Mouse (Mus musculus) WW6 (cell line): ENCODE data around the gene Ptprm.

Experiments used
- DNase-seq: peaks from one replicate; pipeline ENCODE4 v3.0.0-alpha.2; 2013; ENCODE audit warnings: low read depth, low spot score

Ptprm gene

GRCm38 (mm10) chr17:66991815-66992214 lies 362.4 kb downstream of the Ptprm start:
- no peak for DNase-seq

GRCm38 (mm10) chr17:66990761-66991160 lies 363.5 kb downstream of the Ptprm start:
- DNase-seq: no peak

GRCm38 (mm10) chr17:66988014-66988413 lies 366.2 kb downstream of the Ptprm start:
- no peak for DNase-seq

- no peak for DNase-seq
These were observed 372.6 kb downstream of the Ptprm start for GRCm38 (mm10) chr17:66981649-66982048.

- no peak for DNase-seq
These were observed 374.3 kb downstream of the Ptprm start for GRCm38 (mm10) chr17:66979971-66980370.

- no peak for DNase-seq
These were observed 377.8 kb downstream of the Ptprm start for GRCm38 (mm10) chr17:66976490-66976889.

GRCm38 (mm10) chr17:66972976-66973375 lies 381.3 kb downstream of the Ptprm start:
- DNase-seq: no peak

GRCm38 (mm10) chr17:66960986-66961385 lies 393.3 kb downstream of the Ptprm start:
- DNase-seq: no peak

GRCm38 (mm10) chr17:66960557-66960956 lies 393.7 kb downstream of the Ptprm start:
- no peak for DNase-seq

- DNase-seq: no peak
These were observed 394.4 kb downstream of the Ptprm start for GRCm38 (mm10) chr17:66959815-66960214.

- no peak for DNase-seq
These were observed 395.5 kb downstream of the Ptprm start for GRCm38 (mm10) chr17:66958766-66959165.

GRCm38 (mm10) chr17:66944498-66944897 lies 409.8 kb downstream of the Ptprm start:
- DNase-seq: no peak

GRCm38 (mm10) chr17:66943539-66943938 lies 410.7 kb downstream of the Ptprm start:
- no peak for DNase-seq

GRCm38 (mm10) chr17:66925611-66926010 lies 428.6 kb downstream of the Ptprm start:
- no peak for DNase-seq

GRCm38 (mm10) chr17:66914696-66915095 lies 439.6 kb downstream of the Ptprm start:
- no peak for DNase-seq

- DNase-seq: no peak
These were observed 441.7 kb downstream of the Ptprm start for GRCm38 (mm10) chr17:66912533-66912932.

- no peak for DNase-seq
These were observed 442.1 kb downstream of the Ptprm start for GRCm38 (mm10) chr17:66912120-66912519.

- DNase-seq: no peak
These were observed 444.4 kb downstream of the Ptprm start for GRCm38 (mm10) chr17:66909901-66910300.

GRCm38 (mm10) chr17:66908921-66909320 lies 445.3 kb downstream of the Ptprm start:
- DNase-seq: no peak

GRCm38 (mm10) chr17:66894181-66894580 lies 460.1 kb downstream of the Ptprm start:
- DNase-seq: no peak

- no peak for DNase-seq
These were observed 462.3 kb downstream of the Ptprm start for GRCm38 (mm10) chr17:66891916-66892315.

GRCm38 (mm10) chr17:66891067-66891862 lies 463.0 kb downstream of the Ptprm start:
- no peak for DNase-seq

GRCm38 (mm10) chr17:66882304-66882703 lies 472.0 kb downstream of the Ptprm start:
- DNase-seq: no peak
